Mouse (Mus musculus) cerebellum, adult (tissue): Measurements from ENCODE around the gene Brinp2.
A peak's percentile ranks its signal among the peaks of the same experiment; 100 is the strongest.

Experiments used
- ATAC-seq: cut with Nextera tagmentation; 2 replicates; pipeline ENCODE4 v1.9.2; 2017; ENCODE audit warnings: mild to moderate bottlenecking, moderate library complexity, mixed read lengths; ENCODE audit not compliant: insufficient number of reproducible peaks, low FRiP score, low TSS enrichment

Brinp2 gene

GRCm38 (mm10) chr1:158296287-158296931 is 59.7 kb downstream of the Brinp2 start:
- no peak for ATAC-seq

- ATAC-seq, result no peak
Measured at GRCm38 (mm10) chr1:158295270-158295669, 60.9 kb downstream of the Brinp2 start.

GRCm38 (mm10) chr1:158285198-158285597 is 70.9 kb downstream of the Brinp2 start:
- no peak for ATAC-seq

- ATAC-seq, result no peak
Measured at GRCm38 (mm10) chr1:158283869-158284268, 72.3 kb downstream of the Brinp2 start.

- ATAC-seq, result no peak
Measured at GRCm38 (mm10) chr1:158272058-158272457, 84.1 kb downstream of the Brinp2 start.

- no peak for ATAC-seq
Measured at GRCm38 (mm10) chr1:158267020-158267571, 89.0 kb downstream of the Brinp2 start.

- ATAC-seq, result peak; percentile 86
Measured at GRCm38 (mm10) chr1:158266293-158267019, 89.7 kb downstream of the Brinp2 start.

GRCm38 (mm10) chr1:158259516-158260235 is 96.5 kb downstream of the Brinp2 start:
- no peak for ATAC-seq

GRCm38 (mm10) chr1:158258685-158259292 is 97.3 kb downstream of the Brinp2 start:
- ATAC-seq, result no peak

GRCm38 (mm10) chr1:158255912-158256680 is 100.0 kb downstream of the Brinp2 start:
- no peak for ATAC-seq

GRCm38 (mm10) chr1:158252682-158253222 is 103.4 kb downstream of the Brinp2 start:
- ATAC-seq, result no peak

GRCm38 (mm10) chr1:158248266-158248665 is 107.9 kb downstream of the Brinp2 start:
- no peak for ATAC-seq

GRCm38 (mm10) chr1:158246476-158247153 is 109.5 kb downstream of the Brinp2 start:
- ATAC-seq, result no peak

GRCm38 (mm10) chr1:158245486-158245885 is 110.6 kb downstream of the Brinp2 start:
- ATAC-seq, result no peak

GRCm38 (mm10) chr1:158244016-158244415 is 112.1 kb downstream of the Brinp2 start:
- no peak for ATAC-seq

- ATAC-seq, result no peak
Measured at GRCm38 (mm10) chr1:158241848-158242556, 114.1 kb downstream of the Brinp2 start.

GRCm38 (mm10) chr1:158239841-158240240 is 116.3 kb downstream of the Brinp2 start:
- ATAC-seq, result no peak

GRCm38 (mm10) chr1:158238722-158239121 is 117.4 kb downstream of the Brinp2 start:
- ATAC-seq, result peak; percentile 45; the same call in 1 of the 2 replicates
